Mouse (Mus musculus) myocyte (in vitro differentiated cells): ENCODE results near the gene Hist1h1d.
"Not testable (repeated sequence)": the region's sequence is repeated elsewhere in the genome, so short reads cannot be mapped to it uniquely, and the experiment has no call there.

Experiments
- CEBPB ChIP-seq: IDR thresholded peaks from 2 replicates; pipeline ENCODE4 v1.6.1; 2011; ENCODE audit warnings: mild to moderate bottlenecking, moderate library complexity; ENCODE audit not compliant: poor library complexity, insufficient read depth, severe bottlenecking
- MAX ChIP-seq: IDR thresholded peaks from one replicate; pipeline ENCODE4 v1.6.1; 2011; ENCODE audit warnings: low read depth, mild to moderate bottlenecking, control low read depth
- MYOG ChIP-seq, 3 experiments: IDR thresholded peaks; one replicate each; pipeline ENCODE4 v1.6.1; 2011; ENCODE audit warnings: control low read depth in 2 of 3, low read depth in 2 of 3, mild to moderate bottlenecking in 2 of 3; ENCODE audit not compliant: insufficient read length in 2 of 3, control insufficient read depth in 1 of 3, insufficient read depth in 1 of 3
- TCF12 ChIP-seq: IDR thresholded peaks from one replicate; pipeline ENCODE4 v1.6.1; 2011; ENCODE audit warnings: mild to moderate bottlenecking, control low read depth; ENCODE audit not compliant: poor library complexity, insufficient read depth, severe bottlenecking

GRCm38 (mm10) chr13:23551146-23551834 is 1.8 kb upstream of the Hist1h1d start, which contains the start of gene Hist1h4f:
- not testable (repeated sequence) for TF ChIP-seq TCF12; MYOG (IDR thresholded peaks at IDR 0.05; ENCODE audit: control insufficient read depth in 1 of 3, insufficient read depth in 1 of 3, insufficient read length in 2 of 3, low read depth in 2 of 3); CEBPB; MAX
